Mouse (Mus musculus) kidney, embryonic 16.5 days (tissue): ENCODE data around the gene Lysmd1. TPM values are rescaled to one million over a fixed set of nuclear protein-coding genes. Genes with fewer than 3 reads are reported as not detected.
"Not testable (repeated sequence)": the region's sequence is repeated elsewhere in the genome, so short reads cannot be mapped to it uniquely, and the experiment has no call there.

ENCODE experiments used
- ATAC-seq: fragments of 200-750 bp; cut with Nextera tagmentation; 2 replicates; pipeline ENCODE4 v1.8.0; 2017; ENCODE audit warnings: moderate TSS enrichment; ENCODE audit not compliant: low FRiP score, low TSS enrichment
- H3K27ac ChIP-seq: fragments of 300-500 bp; sonication (generic); 2 replicates; pipeline ENCODE4 v1.5.1; 2014; ENCODE audit warnings: low read length
- H3K27me3 ChIP-seq: fragments of 300-500 bp; sonication (generic); 2 replicates; pipeline ENCODE4 v1.6.1; 2014; ENCODE audit warnings: low read length, control low read depth, mixed read lengths; ENCODE audit not compliant: insufficient read depth
- H3K36me3 ChIP-seq: fragments of 300-500 bp; sonication (generic); 2 replicates; pipeline ENCODE4 v1.6.1; 2014; ENCODE audit warnings: low read length, control low read depth, mixed read lengths; ENCODE audit not compliant: insufficient read depth
- H3K4me1 ChIP-seq: fragments of 300-500 bp; sonication (generic); 2 replicates; pipeline ENCODE4 v1.6.1; 2014; ENCODE audit warnings: low read length, control low read depth, mixed read lengths; ENCODE audit not compliant: insufficient read depth
- H3K4me2 ChIP-seq: fragments of 300-500 bp; sonication (generic); replicated peaks from 2 replicates; pipeline ENCODE4 v1.6.1; 2014; ENCODE audit warnings: low read depth, low read length
- H3K4me3 ChIP-seq: fragments of 300-500 bp; sonication (generic); 2 replicates; pipeline ENCODE4 v1.5.1; 2014; ENCODE audit warnings: mild to moderate bottlenecking, low read length
- H3K9ac ChIP-seq: fragments of 300-500 bp; sonication (generic); replicated peaks from 2 replicates; pipeline ENCODE4 v1.6.1; 2014; ENCODE audit warnings: low read length
- H3K9me3 ChIP-seq: fragments of 300-500 bp; sonication (generic); 2 replicates; pipeline ENCODE4 v1.6.1; 2016; ENCODE audit warnings: low read length, control low read depth
- WGBS: fragments of 180-500 bp; shearing (Covaris S2); extraction: QIAGEN DNeasy Blood & Tissue Kit; methylation state at CpG from one replicate; pipeline ENCODE4 v1.1.7; 2014; 5-methylcytosine and 5-hydroxymethylcytosine counted together
- polyA plus RNA-seq: library from polyadenylated mRNA; unstranded; fragments of >200 nt; fragmentation: Nextera tagmentation; extraction: Ambion mirVana; gene quantifications from 2 replicates; pipeline ENCODE4 v1.2.1, GENCODE M21; 2015

The Lysmd1 gene
- polyA plus RNA-seq, 1 experiment from 2014 or later: 17.3 TPM

- ATAC-seq: no peak
- Histone ChIP-seq H3K4me1 (peaks cover 9% of the 10 kb centered on the region), H3K27ac (no peak overlapping the region), H3K4me3 (no peak overlapping the region), H3K9ac (peak overlapping the region; percentile 39; the same call in 1 of the 2 replicates), H3K36me3 (peaks cover 6% of the 10 kb centered on the region; the same call in 1 of the 2 replicates), H3K4me2 (peak overlapping the region; percentile 55; the same call in 1 of the 2 replicates), H3K9me3 (no peaks in the 10 kb centered on the region), H3K27me3 (no peaks in the 10 kb centered on the region)
- WGBS: 88% methylated on average over 1 of the region's 1 CpGs
These were observed 21.1 kb upstream of the Lysmd1 start for GRCm38 (mm10) chr3:95112760-95113159.

- Histone ChIP-seq H3K4me3 (no peak overlapping the region), H3K27ac (no peak overlapping the region), H3K9ac (no peak overlapping the region), H3K4me2 (no peak overlapping the region), H3K36me3 (peaks cover 41% of the 10 kb centered on the region), H3K9me3 (no peaks in the 10 kb centered on the region), H3K27me3 (no peaks in the 10 kb centered on the region), H3K4me1 (peaks cover under 1% of the 10 kb centered on the region)
- 59% methylated on average over 2 of the region's 2 CpGs for WGBS
- ATAC-seq: no peak
These were observed 16.1 kb upstream of the Lysmd1 start for GRCm38 (mm10) chr3:95117751-95118150.

GRCm38 (mm10) chr3:95121580-95121979 lies 12.3 kb upstream of the Lysmd1 start:
- ATAC-seq: peak; percentile 56
- Histone ChIP-seq H3K9me3 (no peaks in the 10 kb centered on the region), H3K4me3 (no peak overlapping the region), H3K36me3 (peaks cover 38% of the 10 kb centered on the region), H3K27me3 (no peaks in the 10 kb centered on the region), H3K27ac (peak overlapping the region; percentile 59), H3K4me1 (peaks cover 11% of the 10 kb centered on the region; the same call in 1 of the 2 replicates), H3K4me2 (no peak overlapping the region), H3K9ac (no peak overlapping the region)
- 47% methylated on average over 6 of the region's 6 CpGs for WGBS

- H3K4me1 ChIP-seq: peaks cover 16% of the 10 kb centered on the region
- H3K27ac ChIP-seq: no peak within 1 kb of the TSS
- H3K4me2 ChIP-seq: no peak within 1 kb of the TSS
- whole genome bisulfite sequencing: 38% methylated on average over 6 of the region's 6 CpGs
- no peak within 1 kb of the TSS for H3K4me3 ChIP-seq
- no peaks in the 10 kb centered on the region for H3K9me3 ChIP-seq
- ATAC-seq: no peak
- no peaks in the 10 kb centered on the region for H3K27me3 ChIP-seq
- H3K9ac ChIP-seq: no peak within 1 kb of the TSS
- H3K36me3 ChIP-seq: peaks cover 32% of the 10 kb centered on the region
These were observed 9.6 kb upstream of the Lysmd1 start, which contains the start of gene Tmod4 for GRCm38 (mm10) chr3:95124246-95124645. Tmod4 (plus strand) TSS chr3:95124476.

GRCm38 (mm10) chr3:95124972-95125371 lies 8.9 kb upstream of the Lysmd1 start:
- no peak for ATAC-seq
- WGBS: 36% methylated on average over 5 of the region's 5 CpGs
- Histone ChIP-seq H3K4me1 (peaks cover 23% of the 10 kb centered on the region), H3K4me2 (no peak overlapping the region), H3K9me3 (no peaks in the 10 kb centered on the region), H3K27me3 (no peaks in the 10 kb centered on the region), H3K36me3 (peaks cover 25% of the 10 kb centered on the region), H3K4me3 (no peak overlapping the region), H3K9ac (no peak overlapping the region), H3K27ac (no peak overlapping the region)

- ATAC-seq: 0 out of 2 replicates have a peak, but pooled peaks have one; percentile 36
- Histone ChIP-seq H3K4me1 (peaks cover 22% of the 10 kb centered on the region), H3K36me3 (no peaks in the 10 kb centered on the region; the same call in 1 of the 2 replicates), H3K4me2 (no peak overlapping the region), H3K9ac (peak overlapping the region; percentile 17; the same call in 1 of the 2 replicates), H3K9me3 (no peaks in the 10 kb centered on the region), H3K4me3 (no peak overlapping the region), H3K27me3 (no peaks in the 10 kb centered on the region), H3K27ac (peak overlapping the region; percentile 5)
- 10% methylated on average over 6 of the region's 6 CpGs for WGBS
These were observed 4.6 kb upstream of the Lysmd1 start for GRCm38 (mm10) chr3:95129226-95129651.

- 60% methylated on average over 5 of the region's 5 CpGs for WGBS
- ATAC-seq: no peak
- H3K4me3 ChIP-seq: no peak overlapping the region
- H3K4me1 ChIP-seq: peaks cover 13% of the 10 kb centered on the region
- no peak overlapping the region for H3K9ac ChIP-seq
- no peaks in the 10 kb centered on the region; the same call in 1 of the 2 replicates for H3K36me3 ChIP-seq
- H3K27ac ChIP-seq: peak overlapping the region; percentile 35
- no peak overlapping the region for H3K4me2 ChIP-seq
- no peaks in the 10 kb centered on the region for H3K27me3 ChIP-seq
- no peaks in the 10 kb centered on the region for H3K9me3 ChIP-seq
These were observed 3.8 kb upstream of the Lysmd1 start for GRCm38 (mm10) chr3:95130081-95130480.

GRCm38 (mm10) chr3:95132389-95132788 lies 1.5 kb upstream of the Lysmd1 start:
- not testable (repeated sequence) for ATAC-seq, H3K4me3 ChIP-seq, H3K4me2 ChIP-seq, H3K9me3 ChIP-seq, H3K27me3 ChIP-seq, H3K9ac ChIP-seq, H3K27ac ChIP-seq, H3K36me3 ChIP-seq
- peaks cover 17% of the 10 kb centered on the region for H3K4me1 ChIP-seq
- 92% methylated on average over 2 of the region's 2 CpGs for WGBS

GRCm38 (mm10) chr3:95133176-95133575 lies 712 bp upstream of the Lysmd1 start:
- WGBS: 53% methylated on average over 11 of the region's 11 CpGs
- Histone ChIP-seq H3K27ac (no peak overlapping the region; the same call in 1 of the 2 replicates), H3K4me1 (peaks cover 17% of the 10 kb centered on the region), H3K36me3 (no peaks in the 10 kb centered on the region; the same call in 1 of the 2 replicates), H3K27me3 (no peaks in the 10 kb centered on the region), H3K9ac (peak overlapping the region; percentile 77), H3K9me3 (no peaks in the 10 kb centered on the region), H3K4me3 (peak overlapping the region; percentile 70), H3K4me2 (peak overlapping the region; percentile 69)
- ATAC-seq: no peak; the same call in 1 of the 2 replicates

- H3K4me1 ChIP-seq: peaks cover 13% of the 10 kb centered on the region
- H3K27ac ChIP-seq, H3K9ac ChIP-seq, H3K36me3 ChIP-seq, H3K27me3 ChIP-seq, H3K4me2 ChIP-seq, H3K9me3 ChIP-seq: not testable (repeated sequence)
- peak overlapping the region; percentile 70 for H3K4me3 ChIP-seq
- peak; percentile 60 for ATAC-seq
- WGBS: no CpG with 5 or more reads among the region's 12 CpGs
These were observed 245 bp downstream of the Lysmd1 start for GRCm38 (mm10) chr3:95134133-95134532.
